Mouse (Mus musculus) embryo, embryonic 10.5 days (tissue): Measurements from ENCODE around the gene Smarcc1.
"Not testable (repeated sequence)": the region's sequence is repeated elsewhere in the genome, so short reads cannot be mapped to it uniquely, and the experiment has no call there.

Source experiments
- DNase-seq: peaks from one replicate; pipeline ENCODE4 v3.0.0-alpha.2; 2015; ENCODE audit warnings: low spot score

Gene Smarcc1

GRCm38 (mm10) chr9:110131525-110132197 is 14.2 kb downstream of the Smarcc1 start:
- peak; percentile 100 for DNase-seq

- peak; percentile 65 for DNase-seq
Measured at GRCm38 (mm10) chr9:110132201-110132605, 14.7 kb downstream of the Smarcc1 start.

- no peak for DNase-seq
Measured at GRCm38 (mm10) chr9:110132921-110133320, 15.4 kb downstream of the Smarcc1 start.

GRCm38 (mm10) chr9:110134176-110134575 is 16.7 kb downstream of the Smarcc1 start:
- DNase-seq: peak; percentile 23

GRCm38 (mm10) chr9:110139119-110139518 is 21.6 kb downstream of the Smarcc1 start:
- no peak for DNase-seq

- no peak for DNase-seq
Measured at GRCm38 (mm10) chr9:110142097-110142496, 24.6 kb downstream of the Smarcc1 start.

- no peak for DNase-seq
Measured at GRCm38 (mm10) chr9:110148598-110148997, 31.1 kb downstream of the Smarcc1 start.

GRCm38 (mm10) chr9:110159036-110159435 is 41.5 kb downstream of the Smarcc1 start:
- no peak for DNase-seq

GRCm38 (mm10) chr9:110160486-110160885 is 43.0 kb downstream of the Smarcc1 start:
- DNase-seq: not testable (repeated sequence)

GRCm38 (mm10) chr9:110162441-110162840 is 44.9 kb downstream of the Smarcc1 start:
- no peak for DNase-seq

- DNase-seq: no peak
Measured at GRCm38 (mm10) chr9:110163071-110163470, 45.6 kb downstream of the Smarcc1 start.

- DNase-seq: no peak
Measured at GRCm38 (mm10) chr9:110170858-110171257, 53.4 kb downstream of the Smarcc1 start.

GRCm38 (mm10) chr9:110199870-110200269 is 82.4 kb downstream of the Smarcc1 start:
- no peak for DNase-seq

GRCm38 (mm10) chr9:110205526-110206404 is 88.3 kb downstream of the Smarcc1 start:
- peak; percentile 82 for DNase-seq

- no peak for DNase-seq
Measured at GRCm38 (mm10) chr9:110206437-110206836, 88.9 kb downstream of the Smarcc1 start.

GRCm38 (mm10) chr9:110208265-110208664 is 90.8 kb downstream of the Smarcc1 start:
- DNase-seq: no peak

- no peak for DNase-seq
Measured at GRCm38 (mm10) chr9:110208967-110209366, 91.5 kb downstream of the Smarcc1 start.

GRCm38 (mm10) chr9:110224273-110224672 is 106.8 kb downstream of the Smarcc1 start:
- DNase-seq: no peak

GRCm38 (mm10) chr9:110226191-110226590 is 108.7 kb downstream of the Smarcc1 start:
- no peak for DNase-seq

- DNase-seq: no peak
Measured at GRCm38 (mm10) chr9:110228671-110229070, 111.2 kb downstream of the Smarcc1 start.

- DNase-seq: no peak
Measured at GRCm38 (mm10) chr9:110229112-110229511, 111.6 kb downstream of the Smarcc1 start.

- no peak for DNase-seq
Measured at GRCm38 (mm10) chr9:110229566-110230248, 112.2 kb downstream of the Smarcc1 start.
